Mouse (Mus musculus): ENCODE data around the gene Stxbp4. TPM values are rescaled to one million over a fixed set of nuclear protein-coding genes. Genes with fewer than 3 reads are reported as not detected.

Gene Stxbp4
- polyA plus RNA-seq, 1 experiment from 2014 or later, result 46.0 TPM

DNA sequence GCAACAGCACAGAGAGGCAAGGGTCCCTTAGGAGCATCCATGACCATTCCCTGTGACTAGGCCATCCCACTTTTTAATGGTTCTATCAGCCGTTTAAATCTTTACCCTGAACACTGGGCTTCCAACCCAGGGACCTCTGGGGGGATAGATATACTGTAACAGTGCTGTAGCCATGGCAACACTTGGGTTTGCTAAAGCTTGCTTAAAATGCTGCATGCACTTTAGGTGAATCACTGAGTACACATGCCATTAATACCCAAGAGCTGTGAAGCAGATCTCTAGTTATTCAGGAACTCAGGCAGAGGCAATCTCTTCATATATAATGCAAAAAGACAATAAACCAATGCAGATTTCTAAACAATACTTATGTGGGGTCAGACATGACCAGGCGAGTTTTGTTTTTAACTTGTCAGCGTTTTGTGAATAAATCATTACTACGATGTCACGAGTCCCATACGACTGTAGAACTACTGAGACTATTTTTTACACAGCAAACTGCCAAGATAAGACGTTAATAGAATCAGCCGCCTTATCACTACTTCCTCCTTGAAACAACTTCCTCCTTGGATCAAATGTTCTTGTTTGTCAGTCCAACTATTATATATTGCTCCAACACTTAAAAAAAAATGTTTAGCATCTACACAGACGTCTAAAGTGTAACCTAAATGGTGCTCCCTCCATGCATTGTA is 79.4 kb downstream of the Stxbp4 start:
- no peak overlapping the region for H3K27ac ChIP-seq (ENCODE audit: low read depth, low read length)
- ATAC-seq (replicated peaks; ENCODE audit: low FRiP score), result no peak
- no peak overlapping the region for H3K9ac ChIP-seq (ENCODE audit: low read length)
- no peaks in the 10 kb centered on the region; the same call in 1 of the 2 replicates for H3K27me3 ChIP-seq (ENCODE audit: control insufficient read depth, insufficient read depth, low read length)
- H3K4me2 ChIP-seq (ENCODE audit: low read depth, low read length, severe bottlenecking), result no peak overlapping the region
- H3K9me3 ChIP-seq (ENCODE audit: control insufficient read depth, low read length), result no peaks in the 10 kb centered on the region
- H3K36me3 ChIP-seq (ENCODE audit: control insufficient read depth, insufficient read depth, low read length), result no peaks in the 10 kb centered on the region
- no peak overlapping the region for H3K4me3 ChIP-seq (ENCODE audit: low read depth, low read length)
- 89% methylated on average over 9 of the region's 9 CpGs for WGBS
- no peak for DNase-seq (ENCODE audit: low spot score)
- H3K4me1 ChIP-seq (replicated peaks; ENCODE audit: control insufficient read depth, insufficient read depth, low read length), result no peaks in the 10 kb centered on the region

DNA sequence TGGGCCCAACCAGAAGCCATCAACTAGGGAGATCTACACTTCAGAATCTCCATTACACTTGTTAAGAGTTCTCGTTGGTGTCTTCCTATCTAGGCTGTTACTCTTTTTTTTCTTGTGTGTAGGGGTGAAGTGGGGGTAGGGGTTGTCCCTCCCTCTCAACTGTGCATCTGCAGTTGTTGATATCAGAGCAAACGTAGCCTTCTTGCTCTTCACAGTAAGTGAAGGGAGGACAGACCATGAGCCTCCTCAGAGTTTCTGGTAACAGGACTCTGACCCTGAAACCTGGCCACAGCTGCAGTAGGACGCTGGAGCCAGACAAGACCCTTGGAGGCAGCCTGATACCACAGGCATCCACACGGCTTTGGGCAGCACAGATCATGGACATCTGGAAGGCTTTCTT is 81.4 kb downstream of the Stxbp4 start:
- H3K4me3 ChIP-seq (ENCODE audit: low read depth, low read length), result no peak overlapping the region
- DNase-seq (ENCODE audit: low spot score) (no peak), ATAC-seq (replicated peaks; ENCODE audit: low FRiP score) (no peak)
- no peaks in the 10 kb centered on the region; the same call in 1 of the 2 replicates for H3K4me1 ChIP-seq (replicated peaks; ENCODE audit: control insufficient read depth, insufficient read depth, low read length)
- WGBS, result 79% methylated on average over 4 of the region's 4 CpGs
- peaks cover 2% of the 10 kb centered on the region for H3K27me3 ChIP-seq (ENCODE audit: control insufficient read depth, insufficient read depth, low read length)
- no peak overlapping the region for H3K27ac ChIP-seq (ENCODE audit: low read depth, low read length)
- H3K36me3 ChIP-seq (ENCODE audit: control insufficient read depth, insufficient read depth, low read length), result no peaks in the 10 kb centered on the region
- H3K4me2 ChIP-seq (ENCODE audit: low read depth, low read length, severe bottlenecking), result no peak overlapping the region
- no peaks in the 10 kb centered on the region for H3K9me3 ChIP-seq (ENCODE audit: control insufficient read depth, low read length)
- H3K9ac ChIP-seq (ENCODE audit: low read length), result no peak overlapping the region

DNA sequence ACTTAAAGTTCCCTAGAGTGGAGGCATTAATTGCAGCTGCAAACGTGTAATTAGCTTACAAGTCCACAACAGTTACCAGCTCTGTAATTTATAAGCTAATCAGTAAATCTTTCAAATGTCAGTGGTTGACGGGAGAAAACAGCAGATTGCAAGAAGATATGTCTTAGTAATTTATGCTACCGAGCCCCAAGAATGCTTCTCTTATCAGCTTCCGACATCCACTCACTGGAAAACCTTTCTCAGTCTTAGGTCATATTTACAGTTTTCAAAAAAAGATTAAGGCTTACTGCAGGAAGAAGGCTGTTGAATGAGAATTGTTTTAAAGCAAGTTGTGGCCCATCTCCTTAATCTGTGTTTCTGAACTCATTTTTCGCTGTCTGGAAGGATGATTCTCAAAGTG is 83.9 kb downstream of the Stxbp4 start:
- Histone ChIP-seq H3K36me3 (ENCODE audit: control insufficient read depth, insufficient read depth, low read length) (no peaks in the 10 kb centered on the region), H3K9me3 (ENCODE audit: control insufficient read depth, low read length) (no peaks in the 10 kb centered on the region), H3K4me2 (ENCODE audit: low read depth, low read length, severe bottlenecking) (no peak overlapping the region), H3K9ac (ENCODE audit: low read length) (no peak overlapping the region), H3K27ac (ENCODE audit: low read depth, low read length) (no peak overlapping the region), H3K27me3 (ENCODE audit: control insufficient read depth, insufficient read depth, low read length) (peaks cover 21% of the 10 kb centered on the region), H3K4me3 (ENCODE audit: low read depth, low read length) (no peak overlapping the region), H3K4me1 (replicated peaks; ENCODE audit: control insufficient read depth, insufficient read depth, low read length) (peaks cover 4% of the 10 kb centered on the region; the same call in 1 of the 2 replicates)
- 80% methylated on average over 5 of the region's 5 CpGs for WGBS
- ATAC-seq (replicated peaks; ENCODE audit: low FRiP score) (no peak), DNase-seq (ENCODE audit: low spot score) (no peak)

DNA sequence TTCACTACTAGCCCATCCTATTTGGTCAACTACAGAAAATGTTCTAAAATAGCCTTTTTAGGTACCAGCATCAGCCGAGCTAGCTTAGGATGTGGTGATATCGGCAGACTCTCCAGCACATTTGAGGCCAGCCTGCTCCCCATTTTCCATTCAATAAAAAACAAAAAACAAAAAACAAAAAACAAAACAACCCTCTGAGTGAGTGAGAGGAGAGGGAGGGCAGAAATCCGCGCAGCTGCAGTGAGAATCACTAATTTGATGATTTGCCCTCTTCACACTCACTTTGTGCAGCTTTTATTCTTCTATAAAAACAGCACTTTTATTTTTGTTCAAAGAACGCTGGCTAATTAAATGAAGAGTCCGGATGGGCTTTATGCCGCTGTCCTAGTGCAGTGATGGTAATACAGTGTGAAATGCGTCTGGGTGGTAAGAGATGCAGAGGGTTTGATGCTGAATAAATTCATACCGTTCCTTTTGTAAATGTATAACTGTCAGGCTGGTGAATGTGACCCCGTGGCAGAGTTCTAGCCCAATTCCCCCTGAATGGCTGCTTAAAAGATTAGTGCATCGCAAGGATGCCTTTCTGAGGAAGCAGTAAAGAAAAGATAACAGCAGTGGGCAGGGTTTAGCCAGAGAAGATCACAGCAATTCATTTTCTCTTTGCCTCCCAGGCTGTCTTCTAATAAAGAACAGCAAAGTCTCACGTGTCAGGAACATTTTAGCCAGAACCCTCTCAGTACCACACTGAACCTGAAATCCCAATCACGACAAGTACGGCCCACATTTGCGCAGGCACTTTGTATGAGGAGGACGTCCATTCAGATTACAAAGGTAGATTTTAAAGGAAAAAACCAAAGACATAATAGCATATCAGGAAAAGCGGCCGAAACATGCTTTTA is 85.3 kb downstream of the Stxbp4 start:
- H3K27ac ChIP-seq (ENCODE audit: low read depth, low read length), result no peak overlapping the region
- H3K9me3 ChIP-seq (ENCODE audit: control insufficient read depth, low read length), result no peaks in the 10 kb centered on the region
- ATAC-seq (replicated peaks; ENCODE audit: low FRiP score) (peak; percentile 40), DNase-seq (ENCODE audit: low spot score) (no peak)
- peaks cover 21% of the 10 kb centered on the region for H3K27me3 ChIP-seq (ENCODE audit: control insufficient read depth, insufficient read depth, low read length)
- no peaks in the 10 kb centered on the region for H3K36me3 ChIP-seq (ENCODE audit: control insufficient read depth, insufficient read depth, low read length)
- H3K4me1 ChIP-seq (replicated peaks; ENCODE audit: control insufficient read depth, insufficient read depth, low read length), result peaks cover 4% of the 10 kb centered on the region; the same call in 1 of the 2 replicates
- H3K4me2 ChIP-seq (ENCODE audit: low read depth, low read length, severe bottlenecking), result peak overlapping the region; percentile 16; the same call in 1 of the 2 replicates
- H3K4me3 ChIP-seq (ENCODE audit: low read depth, low read length), result no peak overlapping the region
- H3K9ac ChIP-seq (ENCODE audit: low read length), result no peak overlapping the region
- WGBS, result 29% methylated on average over 18 of the region's 18 CpGs

DNA sequence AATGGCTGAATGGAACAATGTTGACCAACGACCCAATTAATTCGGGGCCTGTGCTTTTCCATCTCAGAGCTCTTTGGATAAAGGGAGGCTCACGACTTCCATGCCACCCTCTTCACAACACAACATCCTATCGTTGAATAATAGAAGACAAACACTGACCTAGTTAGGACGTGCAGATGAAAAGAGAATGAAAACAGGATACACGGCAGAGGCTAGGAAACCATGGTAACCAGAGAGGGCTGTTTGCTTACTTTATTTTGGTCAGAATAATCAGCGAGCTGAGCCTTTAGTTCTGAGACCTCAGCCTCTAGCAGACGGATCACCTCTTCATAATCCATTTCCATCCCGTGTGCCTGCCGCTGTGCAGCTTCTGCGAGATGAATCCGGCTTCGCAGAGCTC is 89.3 kb downstream of the Stxbp4 start:
- DNase-seq (ENCODE audit: low spot score), result peak; percentile 66
- 12% methylated on average over 13 of the region's 13 CpGs for WGBS
- Histone ChIP-seq H3K9me3 (ENCODE audit: control insufficient read depth, low read length) (no peaks in the 10 kb centered on the region; the same call in 1 of the 2 replicates), H3K36me3 (ENCODE audit: control insufficient read depth, insufficient read depth, low read length) (no peaks in the 10 kb centered on the region), H3K4me2 (ENCODE audit: low read depth, low read length, severe bottlenecking) (peak overlapping the region; percentile 15; the same call in 1 of the 2 replicates), H3K4me1 (replicated peaks; ENCODE audit: control insufficient read depth, insufficient read depth, low read length) (peaks cover 4% of the 10 kb centered on the region; the same call in 1 of the 2 replicates), H3K27me3 (ENCODE audit: control insufficient read depth, insufficient read depth, low read length) (peaks cover 30% of the 10 kb centered on the region), H3K4me3 (ENCODE audit: low read depth, low read length) (no peak overlapping the region), H3K9ac (ENCODE audit: low read length) (no peak overlapping the region), H3K27ac (ENCODE audit: low read depth, low read length) (no peak overlapping the region)
- peak; percentile 88 for ATAC-seq (replicated peaks; ENCODE audit: low FRiP score)

DNA sequence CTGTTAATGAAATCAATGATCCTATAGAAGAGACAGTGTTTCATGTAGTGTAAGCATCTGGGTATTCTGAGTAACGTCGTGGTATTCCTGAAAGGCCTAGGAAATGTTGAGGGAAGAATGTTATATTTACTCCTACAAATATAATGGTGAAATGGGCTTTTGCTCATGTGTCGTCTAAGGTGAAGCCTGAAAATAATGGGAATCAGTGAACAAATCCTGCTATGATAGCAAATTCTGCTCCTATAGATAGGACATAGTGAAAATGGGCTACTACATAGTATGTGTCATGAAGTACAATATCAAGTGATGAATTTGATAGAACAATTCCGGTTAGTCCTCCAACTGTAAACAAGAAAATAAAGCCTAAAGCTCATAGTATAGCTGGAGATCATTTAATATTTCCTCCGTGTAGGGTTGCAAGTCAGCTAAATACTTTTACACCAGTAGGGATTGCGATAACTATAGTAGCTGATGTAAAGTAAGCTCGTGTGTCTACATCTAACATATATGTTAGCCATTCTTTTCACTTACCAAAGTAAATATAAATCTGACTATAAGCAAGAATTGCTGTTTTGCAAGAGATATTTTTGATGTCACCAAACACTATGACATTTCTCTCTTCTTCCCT is 99.1 kb downstream of the Stxbp4 start:
- ATAC-seq (replicated peaks; ENCODE audit: low FRiP score) (no peak), DNase-seq (ENCODE audit: low spot score) (no peak)
- no peak overlapping the region for H3K27ac ChIP-seq (ENCODE audit: low read depth, low read length)
- H3K4me1 ChIP-seq (replicated peaks; ENCODE audit: control insufficient read depth, insufficient read depth, low read length), result no peaks in the 10 kb centered on the region
- no peaks in the 10 kb centered on the region; the same call in 1 of the 2 replicates for H3K9me3 ChIP-seq (ENCODE audit: control insufficient read depth, low read length)
- WGBS, result 94% methylated on average over 7 of the region's 7 CpGs
- no peaks in the 10 kb centered on the region for H3K27me3 ChIP-seq (ENCODE audit: control insufficient read depth, insufficient read depth, low read length)
- no peak overlapping the region for H3K4me2 ChIP-seq (ENCODE audit: low read depth, low read length, severe bottlenecking)
- H3K36me3 ChIP-seq (ENCODE audit: control insufficient read depth, insufficient read depth, low read length), result no peaks in the 10 kb centered on the region; the same call in 1 of the 2 replicates
- no peak overlapping the region for H3K9ac ChIP-seq (ENCODE audit: low read length)
- H3K4me3 ChIP-seq (ENCODE audit: low read depth, low read length), result no peak overlapping the region

DNA sequence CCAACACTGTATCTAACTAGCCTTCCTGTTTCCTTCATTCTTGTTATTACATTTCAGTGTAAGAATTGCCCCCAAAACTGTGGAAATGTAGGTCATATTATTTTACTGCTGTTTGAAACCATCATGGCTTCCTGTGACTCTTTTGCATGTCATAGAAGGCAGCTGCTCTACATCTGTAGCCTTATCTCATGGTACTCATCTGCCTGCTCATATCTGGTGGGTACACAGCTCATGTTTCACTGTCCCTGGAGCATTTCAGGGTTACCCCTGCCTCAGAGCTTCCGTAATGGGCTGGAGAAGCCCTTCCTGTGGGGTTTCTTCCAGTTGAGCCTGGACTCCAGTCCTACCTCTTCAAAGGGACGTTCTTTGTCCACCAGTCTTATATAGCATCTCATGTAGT is 112.6 kb downstream of the Stxbp4 start:
- ATAC-seq (replicated peaks; ENCODE audit: low FRiP score) (no peak), DNase-seq (ENCODE audit: low spot score) (no peak)
- whole genome bisulfite sequencing, result 84% methylated on average over 2 of the region's 2 CpGs
- Histone ChIP-seq H3K4me2 (ENCODE audit: low read depth, low read length, severe bottlenecking) (no peak overlapping the region), H3K27ac (ENCODE audit: low read depth, low read length) (no peak overlapping the region), H3K4me1 (replicated peaks; ENCODE audit: control insufficient read depth, insufficient read depth, low read length) (no peaks in the 10 kb centered on the region), H3K9me3 (ENCODE audit: control insufficient read depth, low read length) (no peaks in the 10 kb centered on the region), H3K4me3 (ENCODE audit: low read depth, low read length) (no peak overlapping the region), H3K9ac (ENCODE audit: low read length) (no peak overlapping the region), H3K27me3 (ENCODE audit: control insufficient read depth, insufficient read depth, low read length) (no peaks in the 10 kb centered on the region), H3K36me3 (ENCODE audit: control insufficient read depth, insufficient read depth, low read length) (no peaks in the 10 kb centered on the region; the same call in 1 of the 2 replicates)

DNA sequence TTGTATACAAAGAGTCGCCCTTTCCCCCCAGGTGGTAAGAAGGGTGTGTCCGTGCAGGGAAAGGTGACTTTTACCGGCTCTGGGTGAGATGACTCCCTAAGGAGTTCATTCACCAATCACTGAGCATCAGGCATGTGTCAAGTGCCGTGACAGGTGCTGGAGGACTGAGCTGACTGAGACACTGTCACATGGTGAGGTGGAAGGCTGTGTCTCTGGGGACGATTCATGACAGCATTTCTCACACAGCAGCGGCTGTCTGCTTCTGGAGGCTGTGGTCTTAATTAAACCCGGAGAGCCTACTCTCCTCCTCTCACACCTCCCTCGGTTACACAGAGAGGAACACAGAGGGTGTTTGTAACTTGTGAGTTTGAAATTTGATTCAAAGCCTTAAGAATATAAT is 116.8 kb downstream of the Stxbp4 start:
- no peak overlapping the region for H3K4me2 ChIP-seq (ENCODE audit: low read depth, low read length, severe bottlenecking)
- ATAC-seq (replicated peaks; ENCODE audit: low FRiP score) (0 out of 2 replicates have a peak, but pooled peaks have one; percentile 21), DNase-seq (ENCODE audit: low spot score) (no peak)
- WGBS, result 72% methylated on average over 8 of the region's 8 CpGs
- H3K27ac ChIP-seq (ENCODE audit: low read depth, low read length), result no peak overlapping the region
- H3K27me3 ChIP-seq (ENCODE audit: control insufficient read depth, insufficient read depth, low read length), result no peaks in the 10 kb centered on the region
- H3K4me1 ChIP-seq (replicated peaks; ENCODE audit: control insufficient read depth, insufficient read depth, low read length), result no peaks in the 10 kb centered on the region
- H3K9ac ChIP-seq (ENCODE audit: low read length), result no peak overlapping the region
- H3K36me3 ChIP-seq (ENCODE audit: control insufficient read depth, insufficient read depth, low read length), result no peaks in the 10 kb centered on the region; the same call in 1 of the 2 replicates
- no peak overlapping the region for H3K4me3 ChIP-seq (ENCODE audit: low read depth, low read length)
- no peaks in the 10 kb centered on the region for H3K9me3 ChIP-seq (ENCODE audit: control insufficient read depth, low read length)

Measured in forebrain, embryonic 11.5 days (tissue).